Mouse (Mus musculus) brain, embryonic 14.5 days (tissue): ENCODE data around the gene Ssmem1.

Experiments
- CTCF ChIP-seq: fragments of 200-500 bp; IDR thresholded peaks from 2 replicates; pipeline ENCODE4 v1.5.1; 2012; ENCODE audit warnings: inconsistent platforms, mild to moderate bottlenecking, moderate library complexity, borderline replicate concordance; ENCODE audit not compliant: insufficient read depth, insufficient read length; ENCODE audit errors: extremely low read depth
- POLR2A ChIP-seq: fragments of 200-500 bp; IDR thresholded peaks from 2 replicates; pipeline ENCODE4 v1.6.1; 2012; ENCODE audit warnings: mild to moderate bottlenecking, inconsistent platforms, borderline replicate concordance; ENCODE audit not compliant: poor library complexity, insufficient read depth, insufficient read length, severe bottlenecking; ENCODE audit errors: extremely low read depth

GRCm38 (mm10) chr6:30520400-30520799 lies 10.8 kb downstream of the Ssmem1 start:
- TF ChIP-seq CTCF (no peak), POLR2A (no peak)
